Mouse (Mus musculus): Measurements from ENCODE around the gene Sprn. TPM values are rescaled to one million over a fixed set of nuclear protein-coding genes. Genes with fewer than 3 reads are reported as not detected.

Sprn gene
- polyA plus RNA-seq, 1 experiment from 2014 or later: 2.8 TPM

- Histone ChIP-seq H3K9ac (replicated peaks) (no peak overlapping the region), H3K27me3 (no peaks in the 10 kb centered on the region), H3K4me1 (no peaks in the 10 kb centered on the region), H3K4me2 (replicated peaks) (no peak overlapping the region), H3K27ac (replicated peaks) (no peak overlapping the region), H3K4me3 (no peak overlapping the region), H3K36me3 (no peaks in the 10 kb centered on the region), H3K9me3 (no peaks in the 10 kb centered on the region)
- 80% methylated on average over 2 of the region's 2 CpGs for WGBS
- no peak for ATAC-seq (ENCODE audit: low FRiP score, low read depth)
Observed at GRCm38 (mm10) chr7:140180692-140181091, 26.0 kb upstream of the Sprn start.

GRCm38 (mm10) chr7:140179176-140179575, 24.5 kb upstream of the Sprn start:
- ATAC-seq (ENCODE audit: low FRiP score, low read depth): no peak
- 89% methylated on average over 2 of the region's 2 CpGs for WGBS
- no peak overlapping the region for H3K9ac ChIP-seq (replicated peaks)

GRCm38 (mm10) chr7:140172936-140173335, 18.3 kb upstream of the Sprn start, which contains the start of gene Olfr523:
Gene Olfr523 (plus strand): TSS chr7:140173217.
- Histone ChIP-seq H3K27me3 (no peaks in the 10 kb centered on the region), H3K9me3 (no peaks in the 10 kb centered on the region), H3K27ac (replicated peaks) (no peak within 1 kb of the TSS), H3K4me1 (no peaks in the 10 kb centered on the region), H3K4me2 (replicated peaks) (no peak within 1 kb of the TSS), H3K4me3 (no peak within 1 kb of the TSS), H3K9ac (replicated peaks) (no peak within 1 kb of the TSS), H3K36me3 (no peaks in the 10 kb centered on the region)
- no peak for ATAC-seq (ENCODE audit: low FRiP score, low read depth)
- WGBS: 65% methylated on average over 1 of the region's 1 CpGs

More at GRCm38 (mm10) chr7:140179176-140179575, 24.5 kb upstream of the Sprn start:
- Histone ChIP-seq H3K9me3 (no peaks in the 10 kb centered on the region), H3K4me1 (no peaks in the 10 kb centered on the region), H3K27me3 (no peaks in the 10 kb centered on the region), H3K36me3 (no peaks in the 10 kb centered on the region), H3K4me2 (replicated peaks) (no peak overlapping the region), H3K4me3 (no peak overlapping the region), H3K27ac (replicated peaks) (no peak overlapping the region)

- 89% methylated on average over 3 of the region's 3 CpGs for WGBS
- no peak for ATAC-seq (ENCODE audit: low FRiP score, low read depth)
- no peak overlapping the region for H3K27ac ChIP-seq (replicated peaks)
- H3K4me2 ChIP-seq (replicated peaks): no peak overlapping the region
- H3K36me3 ChIP-seq: no peaks in the 10 kb centered on the region
- H3K9ac ChIP-seq (replicated peaks): no peak overlapping the region
- no peaks in the 10 kb centered on the region for H3K9me3 ChIP-seq
- no peak overlapping the region for H3K4me3 ChIP-seq
- H3K27me3 ChIP-seq: no peaks in the 10 kb centered on the region
- no peaks in the 10 kb centered on the region for H3K4me1 ChIP-seq
Observed at GRCm38 (mm10) chr7:140170863-140171262, 16.2 kb upstream of the Sprn start.

- no peaks in the 10 kb centered on the region for H3K36me3 ChIP-seq
- no peaks in the 10 kb centered on the region for H3K9me3 ChIP-seq
- no peak overlapping the region for H3K9ac ChIP-seq (replicated peaks)
- no peaks in the 10 kb centered on the region for H3K27me3 ChIP-seq
- 90% methylated on average over 4 of the region's 4 CpGs for WGBS
- no peaks in the 10 kb centered on the region for H3K4me1 ChIP-seq
- H3K4me3 ChIP-seq: no peak overlapping the region
- H3K27ac ChIP-seq (replicated peaks): no peak overlapping the region
- ATAC-seq (ENCODE audit: low FRiP score, low read depth): no peak
- no peak overlapping the region for H3K4me2 ChIP-seq (replicated peaks)
Observed at GRCm38 (mm10) chr7:140169386-140169785, 14.7 kb upstream of the Sprn start.

DNA sequence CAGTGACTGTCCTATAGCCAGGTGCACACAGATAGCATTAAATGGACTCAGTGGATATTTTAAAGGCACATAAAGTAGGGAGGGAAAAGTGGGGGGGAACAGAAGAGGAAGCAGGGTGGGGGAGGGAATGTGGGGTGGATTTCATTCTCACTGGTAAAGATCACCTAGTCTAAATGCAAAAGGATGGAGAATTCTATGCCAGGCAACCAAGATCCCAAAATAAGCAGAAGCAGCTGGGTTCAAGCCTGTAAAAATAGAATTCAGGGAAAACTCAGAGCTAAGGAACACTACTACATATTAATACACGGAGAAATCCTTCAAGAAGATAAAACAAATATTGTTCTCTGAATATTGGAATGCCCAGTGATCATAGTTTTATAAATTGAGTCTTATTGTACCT, 13.3 kb upstream of the Sprn start:
- no peak overlapping the region for H3K4me2 ChIP-seq (replicated peaks)
- H3K9ac ChIP-seq (replicated peaks): no peak overlapping the region
- no peak overlapping the region for H3K4me3 ChIP-seq
- no peaks in the 10 kb centered on the region for H3K4me1 ChIP-seq
- H3K9me3 ChIP-seq: no peaks in the 10 kb centered on the region
- 85% methylated on average over 1 of the region's 1 CpGs for WGBS
- no peaks in the 10 kb centered on the region for H3K27me3 ChIP-seq
- ATAC-seq (ENCODE audit: low FRiP score, low read depth): no peak
- H3K36me3 ChIP-seq: no peaks in the 10 kb centered on the region
- no peak overlapping the region for H3K27ac ChIP-seq (replicated peaks)

- H3K36me3 ChIP-seq: no peaks in the 10 kb centered on the region
- no peak within 1 kb of the TSS for H3K4me2 ChIP-seq (replicated peaks)
- H3K4me3 ChIP-seq: no peak within 1 kb of the TSS
- H3K4me1 ChIP-seq: no peaks in the 10 kb centered on the region
- no peak for ATAC-seq (ENCODE audit: low FRiP score, low read depth)
- WGBS: 73% methylated on average over 7 of the region's 7 CpGs
- no peaks in the 10 kb centered on the region for H3K9me3 ChIP-seq
- H3K27ac ChIP-seq (replicated peaks): no peak within 1 kb of the TSS
- no peaks in the 10 kb centered on the region for H3K27me3 ChIP-seq
- H3K9ac ChIP-seq (replicated peaks): no peak within 1 kb of the TSS
Observed at GRCm38 (mm10) chr7:140164664-140165063, 10.0 kb upstream of the Sprn start, which contains the start of gene Olfr522. Gene Olfr522 (minus strand): TSS chr7:140164764.

DNA sequence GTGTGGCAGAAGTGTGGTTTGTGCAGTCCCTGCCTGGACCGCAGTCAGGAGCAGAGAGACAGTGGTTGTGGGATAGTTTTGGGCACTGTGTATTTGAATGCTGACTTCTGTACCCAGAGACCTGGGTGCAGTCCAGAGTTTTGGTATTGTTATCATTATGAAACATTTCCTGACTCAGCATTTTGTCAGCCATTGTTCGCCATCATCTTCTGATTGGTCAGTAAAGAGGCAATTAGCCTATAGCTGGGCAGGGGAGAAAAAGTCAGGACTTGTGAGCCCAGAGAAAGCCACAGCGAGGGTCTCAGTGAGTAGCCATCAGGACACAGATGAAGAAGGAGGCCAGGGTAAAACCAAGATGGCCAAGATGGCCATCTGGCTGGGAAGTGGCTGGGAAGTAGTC, 5.7 kb upstream of the Sprn start:
- Histone ChIP-seq H3K9me3 (no peaks in the 10 kb centered on the region), H3K4me1 (no peaks in the 10 kb centered on the region), H3K4me2 (replicated peaks) (no peak overlapping the region), H3K9ac (replicated peaks) (no peak overlapping the region), H3K27me3 (peaks cover 22% of the 10 kb centered on the region), H3K4me3 (no peak overlapping the region), H3K27ac (replicated peaks) (no peak overlapping the region), H3K36me3 (no peaks in the 10 kb centered on the region)
- ATAC-seq (ENCODE audit: low FRiP score, low read depth): no peak
- 78% methylated on average over 3 of the region's 3 CpGs for WGBS

DNA sequence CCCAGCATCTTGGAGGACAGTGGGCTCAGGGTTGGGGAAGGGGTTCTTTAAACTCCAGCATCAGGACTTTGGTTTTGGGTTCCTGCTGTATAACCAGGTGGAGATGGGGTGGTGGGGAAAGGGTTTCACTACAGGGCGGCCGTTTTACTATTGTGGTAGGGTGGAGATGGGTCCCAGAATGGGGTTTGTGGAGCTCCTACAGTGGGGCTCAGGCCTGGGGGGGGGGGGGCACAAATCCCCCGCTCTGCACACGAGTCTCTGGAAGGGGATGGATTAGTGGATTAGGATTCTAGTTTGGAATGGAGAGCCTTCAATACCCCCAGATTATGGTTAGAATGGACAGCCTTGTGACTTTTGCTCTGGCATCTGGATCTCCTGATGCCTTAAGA, 854 bp downstream of the Sprn start:
- 10% methylated on average over 4 of the region's 4 CpGs for WGBS
- H3K4me2 ChIP-seq (replicated peaks): peak overlapping the region; percentile 59
- peaks cover 19% of the 10 kb centered on the region for H3K4me1 ChIP-seq
- H3K9me3 ChIP-seq: no peaks in the 10 kb centered on the region
- H3K4me3 ChIP-seq: peak overlapping the region; percentile 39
- peaks cover 7% of the 10 kb centered on the region; the same call in 1 of the 2 replicates for H3K36me3 ChIP-seq
- H3K27ac ChIP-seq (replicated peaks): no peak overlapping the region
- H3K27me3 ChIP-seq: peaks cover 50% of the 10 kb centered on the region
- peak overlapping the region; percentile 53 for H3K9ac ChIP-seq (replicated peaks)
- no peak; the same call in 1 of the 2 replicates for ATAC-seq (ENCODE audit: low FRiP score, low read depth)

- peaks cover 19% of the 10 kb centered on the region for H3K4me1 ChIP-seq
- H3K9ac ChIP-seq (replicated peaks): peak overlapping the region; percentile 52
- peaks cover 46% of the 10 kb centered on the region for H3K27me3 ChIP-seq
- no peaks in the 10 kb centered on the region for H3K9me3 ChIP-seq
- H3K4me3 ChIP-seq: peak overlapping the region; percentile 39
- ATAC-seq (ENCODE audit: low FRiP score, low read depth): peak; percentile 67
- WGBS: 2% methylated on average over 28 of the region's 28 CpGs
- peaks cover 7% of the 10 kb centered on the region; the same call in 1 of the 2 replicates for H3K36me3 ChIP-seq
- peak overlapping the region; percentile 59 for H3K4me2 ChIP-seq (replicated peaks)
- H3K27ac ChIP-seq (replicated peaks): no peak overlapping the region
Observed at GRCm38 (mm10) chr7:140153383-140153782, 1.3 kb downstream of the Sprn start.

- Histone ChIP-seq H3K4me2 (replicated peaks) (no peak overlapping the region), H3K36me3 (0 out of 2 replicates have a peak, but pooled peaks cover 8% of the 10 kb centered on the region), H3K9ac (replicated peaks) (no peak overlapping the region), H3K4me3 (no peak overlapping the region), H3K27ac (replicated peaks) (no peak overlapping the region), H3K27me3 (peaks cover 9% of the 10 kb centered on the region; the same call in 1 of the 2 replicates), H3K4me1 (no peaks in the 10 kb centered on the region), H3K9me3 (no peaks in the 10 kb centered on the region)
- 87% methylated on average over 4 of the region's 4 CpGs for WGBS
- ATAC-seq (ENCODE audit: low FRiP score, low read depth): no peak
Observed at GRCm38 (mm10) chr7:140144550-140144949, 10.1 kb downstream of the Sprn start.

GRCm38 (mm10) chr7:140141350-140141749, 13.3 kb downstream of the Sprn start:
- Histone ChIP-seq H3K27ac (replicated peaks) (no peak overlapping the region), H3K4me2 (replicated peaks) (no peak overlapping the region), H3K9me3 (no peaks in the 10 kb centered on the region), H3K27me3 (peaks cover 11% of the 10 kb centered on the region; the same call in 1 of the 2 replicates), H3K9ac (replicated peaks) (no peak overlapping the region), H3K36me3 (no peaks in the 10 kb centered on the region), H3K4me3 (no peak overlapping the region), H3K4me1 (peaks cover 7% of the 10 kb centered on the region)
- 7% methylated on average over 14 of the region's 14 CpGs for WGBS
- no peak for ATAC-seq (ENCODE audit: low FRiP score, low read depth)

- 0% methylated on average over 8 of the region's 8 CpGs for WGBS
- Histone ChIP-seq H3K27me3 (peaks cover 11% of the 10 kb centered on the region; the same call in 1 of the 2 replicates), H3K4me2 (replicated peaks) (peak overlapping the region; percentile 93), H3K27ac (replicated peaks) (peak overlapping the region; percentile 68; the same call in 1 of the 2 replicates), H3K36me3 (no peaks in the 10 kb centered on the region), H3K9me3 (no peaks in the 10 kb centered on the region), H3K4me1 (peaks cover 7% of the 10 kb centered on the region), H3K4me3 (peak overlapping the region; percentile 85), H3K9ac (replicated peaks) (peak overlapping the region; percentile 80)
- ATAC-seq (ENCODE audit: low FRiP score, low read depth): no peak
Observed at GRCm38 (mm10) chr7:140138021-140138310, 16.7 kb downstream of the Sprn start.
